Mouse (Mus musculus) B cell, adult (primary cell): ENCODE results near the gene Tbc1d8. TPM values are rescaled to one million over a fixed set of nuclear protein-coding genes. Genes with fewer than 3 reads are reported as not detected.

Source experiments
- total RNA-seq: library from RNA; stranded (reverse); gene quantifications from 4 replicates; pipeline ENCODE4 v1.2.4, GENCODE M21; 2023; ENCODE audit not compliant: inconsistent age

The Tbc1d8 gene
- total RNA-seq: 1.2 to 2.7 TPM (median 1.8 TPM) in 4 replicates

DNA sequence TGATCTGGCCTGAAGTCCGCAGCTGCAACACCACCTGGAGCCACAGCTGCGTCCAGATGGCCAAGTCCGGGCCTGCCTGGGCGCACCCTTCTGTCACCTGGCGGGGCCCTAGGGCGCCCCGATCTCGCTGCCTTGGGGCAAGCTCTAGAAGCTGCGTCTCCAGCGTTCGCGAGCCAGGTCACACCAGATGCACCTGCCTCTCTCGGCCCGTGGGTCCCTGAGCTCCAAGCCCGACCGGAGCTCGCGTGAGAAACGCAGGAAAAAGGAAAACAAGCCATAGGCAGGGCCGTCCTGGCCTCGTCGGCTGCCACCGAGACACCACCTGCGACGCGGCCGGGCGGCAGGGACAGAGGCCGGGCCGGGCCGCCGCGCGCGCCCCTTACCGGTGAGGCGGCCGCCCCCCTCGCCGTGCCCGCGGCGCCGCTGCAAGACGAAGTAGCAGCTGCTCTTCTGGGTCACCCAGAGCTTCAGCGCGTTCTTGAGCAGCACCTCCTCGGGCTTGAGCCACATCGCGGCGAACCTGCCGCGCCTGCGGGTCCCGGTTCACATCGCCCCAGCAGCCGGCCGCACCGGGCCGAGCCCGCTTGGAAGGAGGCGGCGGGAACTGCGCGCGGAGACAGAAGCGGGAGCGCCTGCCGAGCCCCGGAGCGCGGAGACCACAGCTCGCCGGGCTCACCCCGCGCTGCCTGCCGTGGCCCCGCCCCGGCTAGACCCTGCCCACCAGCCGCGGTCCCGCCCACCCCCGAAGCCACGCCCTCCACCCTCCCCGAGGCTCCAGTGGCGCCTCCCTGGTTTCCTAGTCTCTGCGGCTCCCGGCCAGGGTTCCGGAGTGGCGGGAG, at the start of gene Tbc1d8:
Gene Tbc1d8, minus strand, starts transcription at position 699 of the 839 bp plus-strand sequence.

DNA sequence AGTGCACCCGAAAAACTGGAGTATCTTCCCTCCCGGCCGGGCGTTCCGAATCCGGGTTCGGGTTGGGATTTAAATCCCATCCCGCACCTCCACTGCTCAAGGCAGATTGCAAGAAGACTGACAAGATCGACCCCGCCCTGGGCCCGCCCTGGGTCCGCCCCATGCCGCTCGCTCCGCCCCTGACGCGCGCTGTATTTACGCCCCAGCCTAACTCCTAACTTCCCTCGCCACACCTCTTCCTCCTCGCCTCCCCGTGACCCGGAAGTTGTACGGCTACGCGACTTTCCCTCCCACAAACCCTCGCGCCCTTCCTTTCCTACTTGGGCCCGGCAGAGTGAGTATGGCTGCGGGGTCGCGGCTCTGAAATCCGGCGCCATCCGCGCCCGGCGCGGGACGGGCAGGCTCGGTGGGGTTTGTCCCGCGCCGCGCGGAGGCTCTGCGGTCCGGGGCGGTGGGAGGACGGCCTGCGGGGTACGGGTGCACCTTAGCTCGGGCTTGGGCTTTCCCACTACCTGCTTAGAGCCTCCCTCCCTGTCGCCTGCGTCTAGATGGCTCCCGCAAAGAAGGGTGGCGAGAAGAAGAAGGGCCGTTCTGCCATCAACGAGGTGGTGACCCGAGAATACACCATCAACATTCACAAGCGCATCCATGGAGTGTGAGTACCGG, 110.8 kb downstream of the Tbc1d8 start, which contains the start of gene Rpl31:
Gene Rpl31, plus strand, starts transcription at position 242 of the 666 bp plus-strand sequence.

Other genes with a start within 250 kb of the Tbc1d8 start
- gene Rpl31, start 110.9 kb downstream of the Tbc1d8 start, total RNA-seq: 1,235 to 1,769 TPM (median 1,633 TPM) in 4 replicates
- gene Cnot11, start 56.2 kb upstream of the Tbc1d8 start, total RNA-seq: 22.2 to 25.2 TPM (median 23.1 TPM) in 4 replicates
- gene Rnf149, start 98.7 kb upstream of the Tbc1d8 start, total RNA-seq: 13.3 to 18.4 TPM (median 14.8 TPM) in 4 replicates
- gene Creg2, start 172.7 kb upstream of the Tbc1d8 start, total RNA-seq: not detected in 4 replicates
- gene Rfx8, start 242.2 kb upstream of the Tbc1d8 start, total RNA-seq: not detected in 4 replicates